Mouse (Mus musculus): ENCODE data around the gene Limk2.

GRCm38 (mm10) chr11:3302792-3303191 is 106.2 kb downstream of the Limk2 start:
- TF ChIP-seq CTCF (IDR thresholded peaks at IDR 0.05; ENCODE audit: low read depth), result no peak
- no peak for TF ChIP-seq EP300 (IDR thresholded peaks at IDR 0.05; ENCODE audit: low read depth)

Data from heart, postnatal 0 days (tissue).